In the genomic region with DNA sequence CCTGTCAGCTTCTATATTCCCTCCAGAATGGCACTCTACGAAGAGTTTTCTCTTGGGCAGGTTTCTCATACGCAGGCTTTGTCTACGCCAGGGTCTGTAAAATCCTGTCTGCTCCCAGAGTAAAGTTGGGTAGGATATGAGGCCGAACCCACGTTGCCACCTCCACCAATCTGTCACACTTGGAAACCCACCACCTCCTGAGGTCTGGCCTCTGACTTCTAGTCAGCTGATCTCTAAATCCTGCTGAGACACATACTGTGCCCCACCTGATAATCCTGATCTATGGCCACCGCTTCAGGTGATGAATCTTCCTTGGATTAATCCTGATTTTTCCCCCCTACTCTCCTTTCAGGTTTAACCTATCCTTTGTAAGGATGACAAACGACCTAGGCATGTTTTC, we compare ENCODE assay signal across 10 mouse cellular contexts.
A peak's percentile ranks its signal among the peaks of the same experiment; 100 is the strongest.
DNase-seq lines count a peak whose midpoint lies in the region; ATAC-seq lines count a peak whose summit lies in the region.
"Had no signal": no experiment of that assay in that cellular context is flagged by ENCODE, and none has a peak within 500 bp of the region (broad histone marks: within the 10 kb centered on the region; RNA-seq: fewer than 3 reads in every experiment).

No protein-coding gene starts in this region.

- H3K4me3 ChIP-seq in heart, embryonic 15.5 days: peak overlapping the region; percentile 30
- no peak overlapping the region for H3K4me3 ChIP-seq in forebrain, embryonic 11.5 days (ENCODE audit: low read depth, low read length)
- H3K4me3 ChIP-seq in midbrain, embryonic 10.5 days: peak overlapping the region; percentile 38
- H3K4me3 ChIP-seq: left cerebral cortex, adult 2 months; myocyte had no signal

- 51% methylated on average over 7 of the region's 7 CpGs for WGBS in heart, embryonic 15.5 days
- 40% methylated on average over 7 of the region's 7 CpGs for WGBS in forebrain, embryonic 11.5 days
- WGBS in midbrain, embryonic 10.5 days: 41% methylated on average over 7 of the region's 7 CpGs

- ATAC-seq in heart, embryonic 15.5 days (replicated peaks; ENCODE audit: insufficient number of reproducible peaks, insufficient read depth, low FRiP score, low read depth): no peak
- ATAC-seq in forebrain, embryonic 11.5 days (replicated peaks; ENCODE audit: low FRiP score): no peak

- H3K36me3 ChIP-seq in heart, embryonic 15.5 days: no peaks in the 10 kb centered on the region
- no peaks in the 10 kb centered on the region for H3K36me3 ChIP-seq in forebrain, embryonic 11.5 days (ENCODE audit: control insufficient read depth, insufficient read depth, low read length)
- H3K36me3 ChIP-seq in midbrain, embryonic 10.5 days: no peaks in the 10 kb centered on the region

- no peak for DNase-seq in heart, postnatal 14 days
- peak; percentile 41 for DNase-seq in cerebellum, adult 8-10 months
- DNase-seq in forebrain, embryonic 11.5 days (ENCODE audit: low spot score): no peak
- no peak for DNase-seq in midbrain, embryonic 10.5 days (ENCODE audit: low spot score)
- DNase-seq in adrenal gland, adult 8-10 months: no peak
- DNase-seq in adrenal gland, postnatal 36 days: no peak
- no peak for DNase-seq in urinary bladder, adult 2 months (ENCODE audit: low spot score)

- H3K27ac ChIP-seq in heart, embryonic 15.5 days: no peak overlapping the region
- H3K27ac ChIP-seq in forebrain, embryonic 11.5 days (ENCODE audit: low read depth, low read length): no peak overlapping the region
- H3K27ac ChIP-seq in midbrain, embryonic 10.5 days (replicated peaks): no peak overlapping the region
- H3K27ac ChIP-seq: left cerebral cortex, adult 2 months had no signal

- peaks cover 5% of the 10 kb centered on the region for H3K27me3 ChIP-seq in heart, embryonic 15.5 days
- H3K27me3 ChIP-seq in forebrain, embryonic 11.5 days (ENCODE audit: control insufficient read depth, insufficient read depth, low read length): peaks cover 7% of the 10 kb centered on the region; the same call in 1 of the 2 replicates
- H3K27me3 ChIP-seq in midbrain, embryonic 10.5 days (ENCODE audit: low read depth, poor library complexity, severe bottlenecking): peaks cover 50% of the 10 kb centered on the region

- H3K9ac ChIP-seq in heart, embryonic 15.5 days: no peak overlapping the region
- no peak overlapping the region; the same call in 1 of the 2 replicates for H3K9ac ChIP-seq in forebrain, embryonic 11.5 days (ENCODE audit: low read length)

- H3K9me3 ChIP-seq in heart, embryonic 15.5 days (replicated peaks): no peaks in the 10 kb centered on the region
- H3K9me3 ChIP-seq in forebrain, embryonic 11.5 days (ENCODE audit: control insufficient read depth, low read length): no peaks in the 10 kb centered on the region
- no peaks in the 10 kb centered on the region for H3K9me3 ChIP-seq in midbrain, embryonic 10.5 days (replicated peaks)

- peak overlapping the region; percentile 57 for H3K4me2 ChIP-seq in heart, embryonic 15.5 days
- H3K4me2 ChIP-seq in forebrain, embryonic 11.5 days (ENCODE audit: low read depth, low read length, severe bottlenecking): 0 out of 2 replicates have a peak overlapping the region, but pooled peaks have one; percentile 42

- intact Hi-C loops in heart, postnatal 14 days (cut with DNase I): no loop called here

- peaks cover 6% of the 10 kb centered on the region for H3K4me1 ChIP-seq in heart, embryonic 15.5 days (replicated peaks)
- 0 out of 2 replicates have a peak, but pooled peaks cover 4% of the 10 kb centered on the region for H3K4me1 ChIP-seq in forebrain, embryonic 11.5 days (replicated peaks; ENCODE audit: control insufficient read depth, insufficient read depth, low read length)
- peaks cover 12% of the 10 kb centered on the region for H3K4me1 ChIP-seq in midbrain, embryonic 10.5 days
